Mouse (Mus musculus): ENCODE results near the gene Magix. TPM values are rescaled to one million over a fixed set of nuclear protein-coding genes. Genes with fewer than 3 reads are reported as not detected.

Magix gene
- not detected for total RNA-seq (2023)

DNA sequence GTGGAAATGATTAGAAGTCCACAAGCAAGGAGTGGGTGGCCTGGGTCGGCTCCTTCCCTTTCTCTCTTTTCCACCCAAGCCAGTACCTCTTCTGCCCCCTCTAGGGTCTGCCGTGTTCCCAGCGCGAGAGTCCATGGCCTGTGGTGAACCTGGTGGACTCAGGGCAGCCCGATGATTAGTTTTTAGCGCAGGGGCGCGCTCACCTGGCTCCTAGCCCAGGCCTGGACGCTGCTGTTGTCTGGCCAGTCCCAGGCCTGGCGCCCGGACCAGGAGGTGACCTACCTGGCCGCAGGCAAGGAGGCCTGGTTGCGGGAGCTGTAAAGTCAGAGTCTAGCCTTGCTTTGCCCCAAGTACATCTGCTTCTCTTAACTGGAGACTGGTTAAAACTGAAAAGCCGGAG is at the start of gene Magix:
Magix (minus strand) TSS at position 388 of the 400 bp plus-strand sequence.

DNA sequence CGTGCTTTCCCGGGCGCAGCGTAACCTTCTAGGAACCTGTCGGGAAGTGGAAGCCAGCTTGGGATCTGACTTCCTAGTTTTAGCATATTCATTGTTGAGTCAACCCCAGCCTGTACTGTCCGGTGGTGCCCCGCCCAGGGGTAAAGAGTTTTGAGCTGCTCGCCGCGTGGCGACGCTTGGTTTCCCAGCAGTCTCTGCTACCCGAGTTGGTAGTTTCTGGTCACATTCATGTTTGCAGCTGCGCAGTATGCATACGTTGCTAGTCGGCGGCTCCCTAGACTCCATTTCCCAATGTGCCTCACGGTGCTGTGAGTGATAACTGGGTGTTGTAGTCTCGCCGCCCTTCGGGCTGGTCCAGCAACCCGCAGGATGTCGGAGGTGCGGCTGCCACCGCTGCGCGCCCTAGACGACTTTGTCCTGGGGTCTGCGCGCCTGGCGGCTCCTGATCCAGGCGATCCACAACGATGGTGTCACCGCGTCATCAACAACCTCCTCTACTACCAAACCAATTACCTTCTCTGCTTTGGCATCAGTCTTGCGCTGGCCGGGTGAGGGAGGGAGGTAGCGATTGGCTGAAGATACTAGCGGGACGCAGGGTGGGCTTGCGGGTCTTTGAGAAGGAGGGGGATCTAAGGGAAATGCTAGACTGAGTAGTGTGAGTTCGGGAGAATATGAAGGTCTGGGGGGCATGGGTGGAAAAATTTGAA is 47.3 kb upstream of the Magix start, which contains the start of gene Praf2:
Praf2 (plus strand) TSS at position 225 of the 707 bp plus-strand sequence.

DNA sequence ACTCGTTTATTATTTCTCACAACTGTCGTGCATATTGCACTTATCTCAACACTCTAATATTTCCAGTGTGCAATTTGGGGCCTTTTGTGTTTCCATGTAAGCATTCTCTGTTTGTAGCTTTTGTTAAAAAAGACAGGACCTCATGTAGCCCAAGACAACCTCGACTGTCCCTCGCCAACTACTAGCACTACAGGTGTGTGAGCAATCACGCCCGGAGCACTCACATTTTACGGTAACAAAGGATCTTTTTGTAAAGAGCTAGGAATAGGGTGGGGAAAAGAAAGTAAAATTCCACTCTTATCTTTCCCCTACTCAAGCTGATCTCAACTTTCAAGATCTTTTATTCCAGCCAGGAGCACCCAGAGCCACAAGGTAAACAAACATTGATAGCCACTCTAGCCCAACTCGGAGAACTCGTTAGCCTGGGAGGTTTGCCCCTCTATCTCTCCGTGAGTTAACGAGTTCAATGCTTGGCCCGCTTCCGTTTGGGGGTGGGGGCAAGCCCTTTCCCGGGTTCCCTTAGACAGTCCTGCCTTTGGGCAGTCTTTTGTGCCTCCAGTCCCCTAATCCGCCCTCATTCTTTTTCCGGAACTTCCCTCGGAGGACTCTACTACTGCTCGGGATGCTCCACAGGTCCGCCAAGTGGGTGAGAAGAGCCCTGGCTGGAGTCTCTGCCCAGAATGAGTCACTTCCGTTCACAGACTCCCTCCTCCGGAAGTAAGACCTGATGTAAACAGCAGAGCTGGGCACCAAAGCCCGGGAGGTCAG is 40.6 kb upstream of the Magix start, which contains the start of gene Gm45208:
Gm45208 (plus strand) TSS at position 732 of the 768 bp plus-strand sequence.

DNA sequence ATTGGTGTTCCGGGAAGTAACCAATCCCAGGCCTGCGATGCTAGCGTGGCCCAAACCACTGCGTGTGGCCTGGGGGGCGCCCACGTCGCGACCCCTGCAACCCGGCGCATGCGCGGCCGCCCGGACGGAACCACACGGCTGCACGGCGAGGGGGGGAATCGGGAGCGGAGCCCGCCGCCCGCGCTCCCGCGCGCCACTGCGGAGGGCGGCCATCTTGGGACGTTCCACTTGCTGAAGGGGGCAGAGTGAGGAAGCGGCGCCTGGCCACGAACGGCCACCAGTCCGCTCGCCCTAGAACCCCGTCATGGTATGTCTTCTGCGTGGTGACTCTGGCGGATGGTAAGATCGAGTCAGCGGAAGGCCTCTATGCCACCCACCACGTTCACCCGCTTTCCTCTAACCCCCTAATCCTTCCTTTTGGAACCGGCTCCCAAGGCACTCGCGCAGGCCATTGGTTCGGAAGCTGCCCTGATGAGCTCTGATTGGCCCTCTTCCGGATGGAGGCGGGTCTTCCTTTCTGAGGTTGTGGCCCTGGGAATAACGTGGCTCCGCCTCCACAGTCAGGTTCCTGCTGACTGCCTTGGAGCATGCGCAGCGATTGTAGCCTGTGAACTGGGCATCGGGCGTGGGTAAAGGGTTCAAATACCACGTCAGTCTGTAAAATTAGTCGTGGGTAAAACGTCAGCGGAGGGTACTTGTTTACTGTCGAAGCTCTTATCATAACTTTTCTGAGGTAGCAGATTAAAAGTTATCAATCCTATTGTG is 33.3 kb upstream of the Magix start, which contains the start of gene Wdr45:
Wdr45 (plus strand) TSS at position 199 of the 765 bp plus-strand sequence.

DNA sequence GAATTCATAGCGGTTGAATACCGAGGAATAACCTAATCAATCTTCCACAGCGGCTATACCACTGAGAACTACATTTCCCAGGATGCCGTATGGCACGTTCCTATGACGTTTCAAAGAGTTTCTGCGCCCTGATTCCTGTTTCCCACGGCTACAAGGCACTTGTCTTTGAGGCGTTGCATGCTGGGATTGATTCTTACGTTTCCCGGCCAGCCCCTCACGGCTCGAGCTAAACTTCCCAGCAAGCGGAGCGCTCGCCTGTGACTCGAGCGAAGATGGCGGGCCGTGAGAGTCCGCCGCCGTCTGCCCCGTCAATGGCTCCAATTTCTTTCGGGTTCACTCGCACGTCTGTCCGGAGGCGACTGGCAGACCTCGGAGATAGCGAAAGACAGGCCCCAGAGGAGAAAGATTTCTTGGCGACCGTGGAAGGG is 15.9 kb upstream of the Magix start, which contains the start of gene Gpkow:
Gpkow (plus strand) TSS at position 178 of the 428 bp plus-strand sequence.

DNA sequence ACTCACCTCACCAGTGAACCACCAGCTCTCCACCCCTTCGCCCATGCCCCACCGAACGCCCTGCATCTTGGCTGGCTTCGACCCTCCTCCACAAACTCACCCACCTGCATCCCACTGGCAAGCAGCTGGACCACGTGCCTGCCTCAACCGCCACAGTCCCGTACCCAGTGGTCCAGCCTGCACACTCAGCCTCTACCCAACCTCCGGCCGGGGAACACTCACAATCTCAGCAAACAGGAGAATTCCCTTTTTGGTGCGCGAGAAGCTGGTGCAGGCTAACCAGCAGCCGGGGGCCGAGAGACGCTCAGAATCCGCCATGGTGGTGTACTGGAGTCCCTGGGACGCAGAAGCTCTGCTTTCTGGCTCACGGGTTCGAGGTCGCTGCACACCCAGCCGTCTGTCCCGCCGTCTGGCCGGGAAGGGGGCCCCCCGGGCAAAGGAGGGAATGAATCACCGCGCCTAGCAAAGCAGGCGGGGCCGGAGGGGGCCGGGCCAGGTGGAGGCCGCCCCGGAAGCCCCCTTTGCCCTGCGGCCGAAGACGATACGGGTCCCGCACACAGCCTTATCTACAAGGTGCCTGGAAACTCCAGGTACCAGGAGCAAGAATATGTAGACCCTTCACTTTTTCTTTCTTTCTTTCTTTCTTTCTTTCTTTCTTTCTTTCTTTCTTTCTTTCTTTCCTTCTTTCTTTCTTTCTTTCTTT is 10.0 kb downstream of the Magix start, which contains the start of gene Plp2:
Plp2 (minus strand) TSS at position 470 of the 703 bp plus-strand sequence.

DNA sequence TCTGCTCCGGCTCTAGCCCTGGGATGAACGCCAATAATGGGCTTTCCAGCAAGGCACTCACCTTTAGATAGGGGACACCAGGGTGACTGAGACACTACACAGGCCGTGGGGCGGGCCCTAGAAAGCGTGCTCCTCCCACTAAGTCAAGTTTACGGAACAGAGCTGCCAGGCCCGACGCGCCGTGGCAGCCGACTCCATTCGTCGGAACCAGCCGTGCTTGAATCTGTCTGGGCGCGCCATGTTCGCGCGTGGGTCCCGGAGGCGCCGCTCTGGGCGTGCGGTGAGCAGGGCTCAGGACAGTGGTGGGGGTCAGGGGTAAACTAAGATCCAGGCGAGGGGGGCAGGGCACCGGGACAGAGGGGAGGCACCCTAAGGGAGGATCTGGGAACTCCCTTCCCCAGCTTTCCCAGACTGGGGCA is 23.8 kb downstream of the Magix start, which contains the start of gene Prickle3:
Prickle3 (plus strand) TSS at position 40 of the 419 bp plus-strand sequence.

DNA sequence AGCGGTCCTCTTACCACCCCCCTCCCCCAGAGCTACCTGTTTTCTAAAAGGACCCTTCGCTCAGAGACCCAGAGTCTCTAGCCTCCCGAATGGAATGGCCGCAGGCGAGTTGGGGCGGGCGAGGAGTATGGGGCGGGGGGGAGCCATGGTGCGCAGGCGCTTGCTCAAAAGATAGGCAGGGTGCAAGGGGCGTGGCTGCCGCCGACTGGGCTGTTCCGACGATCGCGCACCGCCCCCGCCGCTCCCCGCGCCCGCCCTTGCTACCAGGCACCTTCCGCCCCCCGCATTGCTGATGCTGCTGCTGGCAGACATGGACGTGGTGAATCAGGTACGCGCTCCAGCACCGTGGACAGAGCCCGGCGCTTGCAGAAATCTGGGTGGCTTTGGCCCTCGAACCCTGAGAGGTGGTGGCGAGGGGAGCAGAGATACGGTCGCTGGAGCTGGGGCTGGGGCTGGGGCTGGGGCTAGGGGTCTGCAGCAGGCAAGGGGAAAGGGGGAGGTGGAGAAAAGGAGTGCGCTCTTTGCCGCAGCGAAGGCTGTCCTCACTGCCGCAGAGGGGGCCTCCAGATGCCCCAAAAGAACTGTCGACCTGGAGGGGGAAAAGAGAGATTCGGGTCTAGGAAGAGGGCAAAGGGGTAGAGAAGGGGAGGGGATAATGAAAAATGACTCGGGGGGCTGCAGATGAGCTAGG is 42.5 kb downstream of the Magix start, which contains the start of gene Syp:
Syp (plus strand) TSS at position 71 of the 691 bp plus-strand sequence.

Other genes starting within 250 kb of the Magix start
- gene Foxp3, start 107.6 kb downstream of the Magix start, total RNA-seq (2023): 10 to 100 TPM; 24.9 to 29.5 TPM
- gene Ppp1r3f, start 107.0 kb downstream of the Magix start, total RNA-seq (2023): 10 to 100 TPM; 13.8 to 19.6 TPM
- 10 to 100 TPM; 23.3 to 32.6 TPM for gene Ccdc22, start 75.7 kb downstream of the Magix start, total RNA-seq (2023)
- gene Cacna1f, start 74.2 kb downstream of the Magix start, total RNA-seq (2023): under 1 TPM in 1 of 2 experiments, not detected in 1; 0.30 TPM
- 1 to 10 TPM; 1.2 to 1.3 TPM for gene Syp, start 42.8 kb downstream of the Magix start, total RNA-seq (2023)
- 10 to 100 TPM; 29.7 to 31.5 TPM for gene Prickle3, start 24.0 kb downstream of the Magix start, total RNA-seq (2023)
- 10 to 100 TPM; 40.6 to 42.5 TPM for gene Plp2, start 9.9 kb downstream of the Magix start, total RNA-seq (2023)
- gene Gpkow, start 15.9 kb upstream of the Magix start, total RNA-seq (2023): 10 to 100 TPM; 46.6 to 47.9 TPM
- 100 to 1,000 TPM in 1 of 2 experiments, 10 to 100 TPM in 1; 96.7 to 116 TPM for gene Wdr45, start 33.1 kb upstream of the Magix start, total RNA-seq (2023)
- gene Gm45208, start 41.0 kb upstream of the Magix start, total RNA-seq (2023): not detected
- gene Praf2, start 47.2 kb upstream of the Magix start, total RNA-seq (2023): 10 to 100 TPM; 18.8 to 20.1 TPM
- gene Ccdc120, start 69.7 kb upstream of the Magix start, total RNA-seq (2023): not detected
- 10 to 100 TPM; 20.3 to 30.5 TPM for gene Tfe3, start 81.3 kb upstream of the Magix start, total RNA-seq (2023)
- 100 to 1,000 TPM; 164 to 170 TPM for gene Gripap1, start 108.5 kb upstream of the Magix start, total RNA-seq (2023)
- gene Kcnd1, start 141.0 kb upstream of the Magix start, total RNA-seq (2023): 1 to 10 TPM; 1.4 to 2.0 TPM
- gene Otud5, start 160.1 kb upstream of the Magix start, total RNA-seq (2023): 100 to 1,000 TPM; 176 to 193 TPM
- gene Pim2, start 197.0 kb upstream of the Magix start, total RNA-seq (2023): 100 to 1,000 TPM in 1 of 2 experiments, 10 to 100 TPM in 1; 97.4 to 107 TPM
- gene Slc35a2, start 202.8 kb upstream of the Magix start, total RNA-seq (2023): 10 to 100 TPM; 28.5 to 36.5 TPM
- 10 to 100 TPM; 71.1 to 77.5 TPM for gene Pqbp1, start 218.0 kb upstream of the Magix start, total RNA-seq (2023)
- gene Timm17b, start 218.1 kb upstream of the Magix start, total RNA-seq (2023): 10 to 100 TPM; 38.6 to 42.4 TPM
- gene Gm10491, start 226.6 kb upstream of the Magix start, total RNA-seq (2023): not detected
- gene Gm10490, start 228.3 kb upstream of the Magix start, total RNA-seq (2023): not detected
- gene Pcsk1n, start 238.6 kb upstream of the Magix start, total RNA-seq (2023): not detected
- not detected for gene Eras, start 247.4 kb upstream of the Magix start, total RNA-seq (2023)

All from T-cell, adult 66 days (primary cell).